Mouse (Mus musculus): ENCODE measurements around the gene Tesc.

- no peak for TF ChIP-seq USF1 (IDR thresholded peaks at IDR 0.05; ENCODE audit: low read depth, low read length)
- TF ChIP-seq POLR2A (IDR thresholded peaks at IDR 0.05; ENCODE audit: low read depth, low read length), result no peak
- no peak for TF ChIP-seq RAD21 (IDR thresholded peaks at IDR 0.05; ENCODE audit: low read depth, low read length)
- TF ChIP-seq CTCF (conservative IDR thresholded peaks at IDR 0.05 in 1 of 2, IDR thresholded peaks at IDR 0.05 in 1 of 2; ENCODE audit: low read depth in 2 of 2, low read length in 2 of 2), result no peak
- TF ChIP-seq ZC3H11A (IDR thresholded peaks at IDR 0.05; ENCODE audit: low read depth, low read length), result no peak
- no peak for TF ChIP-seq MXI1 (IDR thresholded peaks at IDR 0.05; ENCODE audit: low read depth, low read length)
These were observed 5.8 kb downstream of the Tesc start for GRCm38 (mm10) chr5:118033328-118033727.

Measured in CH12.LX (cell line).